8 mouse cellular contexts compared by ENCODE assay signal in genomic region chr16:29734324-29734723, GRCm38 (mm10).
DNase-seq lines count a peak whose midpoint lies in the region; ATAC-seq and TF ChIP-seq lines count a peak whose summit lies in the region.

No protein-coding gene starts in this region.

- no peak for TF ChIP-seq CTCF in G1E (IDR thresholded peaks at IDR 0.05; ENCODE audit: low read depth, low read length)
- TF ChIP-seq CTCF in liver, embryonic 14.5 days (IDR thresholded peaks at IDR 0.05; ENCODE audit: low read depth), result peak; percentile 47

- 19% methylated on average over 1 of the region's 1 CpGs for WGBS in liver, embryonic 14.5 days (ENCODE audit: insufficient replicate concordance)
- whole genome bisulfite sequencing in neural tube, embryonic 15.5 days, result 7% methylated on average over 1 of the region's 1 CpGs

- no peak for ATAC-seq in G1E (ENCODE audit: extremely low read depth, insufficient number of reproducible peaks, low FRiP score, poor library complexity, severe bottlenecking)
- ATAC-seq in liver, embryonic 14.5 days (ENCODE audit: insufficient read depth), result no peak
- peak; percentile 71 for ATAC-seq in neural tube, embryonic 15.5 days (ENCODE audit: low FRiP score)
- ATAC-seq in megakaryocyte, adult 5-6 weeks (ENCODE audit: poor library complexity, severe bottlenecking), result no peak

- peaks cover 5% of the 10 kb centered on the region for H3K4me1 ChIP-seq in G1E (ENCODE audit: insufficient read depth, low read depth, low read length)
- H3K4me1 ChIP-seq in liver, embryonic 14.5 days (replicated peaks; ENCODE audit: control insufficient read depth in 2 of 2, insufficient read depth in 2 of 2, low read length in 1 of 2), result no peaks in the 10 kb centered on the region; a peak in 1 of 4 replicates
- H3K4me1 ChIP-seq in neural tube, embryonic 15.5 days, result peaks cover 19% of the 10 kb centered on the region

- no peak overlapping the region for H3K4me3 ChIP-seq in G1E (ENCODE audit: low read depth, low read length)
- no peak overlapping the region for H3K4me3 ChIP-seq in liver, embryonic 14.5 days (ENCODE audit: insufficient read depth in 1 of 2, low read depth in 2 of 2, low read length in 2 of 2)
- no peak overlapping the region for H3K4me3 ChIP-seq in neural tube, embryonic 15.5 days (replicated peaks)

- no peak overlapping the region for H3K4me2 ChIP-seq in liver, embryonic 14.5 days (ENCODE audit: low read depth)
- peak overlapping the region; percentile 29; the same call in 1 of the 2 replicates for H3K4me2 ChIP-seq in neural tube, embryonic 15.5 days

- no peak for TF ChIP-seq EP300 in liver, embryonic 14.5 days (IDR thresholded peaks at IDR 0.05; ENCODE audit: low read depth)

- H3K9me3 ChIP-seq in G1E (replicated peaks), result no peaks in the 10 kb centered on the region
- H3K9me3 ChIP-seq in liver, embryonic 14.5 days (ENCODE audit: control insufficient read depth, low read length), result no peaks in the 10 kb centered on the region
- H3K9me3 ChIP-seq in neural tube, embryonic 15.5 days (replicated peaks), result no peaks in the 10 kb centered on the region

- peaks cover 63% of the 10 kb centered on the region for H3K27me3 ChIP-seq in G1E (ENCODE audit: insufficient read depth, low read length)
- H3K27me3 ChIP-seq in liver, embryonic 14.5 days (ENCODE audit: control insufficient read depth, insufficient read depth, low read length), result peaks cover 2% of the 10 kb centered on the region
- peaks cover 67% of the 10 kb centered on the region for H3K27me3 ChIP-seq in neural tube, embryonic 15.5 days (replicated peaks)

- DNase-seq in 416B (ENCODE audit: low read depth) (peak; percentile 83), G1E (ENCODE audit: low spot score) (peak; percentile 29)
- peak; percentile 89 for DNase-seq in embryo, embryonic 11 days
- peak; percentile 78 to 85 for DNase-seq in heart, adult 9 months (ENCODE audit: low spot score in 2 of 2)
- DNase-seq in kidney, adult 8-10 months, result peak; percentile 67 to 76
- DNase-seq in liver, embryonic 14.5 days (ENCODE audit: low read depth in 3 of 3, low spot score in 3 of 3), result no peak

- no peak overlapping the region for H3K9ac ChIP-seq in liver, embryonic 14.5 days (replicated peaks)
- no peak overlapping the region for H3K9ac ChIP-seq in neural tube, embryonic 15.5 days (replicated peaks)

- no peak overlapping the region for H3K27ac ChIP-seq in liver, embryonic 14.5 days
- H3K27ac ChIP-seq in neural tube, embryonic 15.5 days (replicated peaks), result peak overlapping the region; percentile 33

- no peaks in the 10 kb centered on the region for H3K36me3 ChIP-seq in G1E (replicated peaks)
- no peaks in the 10 kb centered on the region for H3K36me3 ChIP-seq in liver, embryonic 14.5 days (replicated peaks; ENCODE audit: control insufficient read depth, insufficient read depth, low read depth)
- H3K36me3 ChIP-seq in neural tube, embryonic 15.5 days, result no peaks in the 10 kb centered on the region

Comparison
In these comparisons a context has a peak if more than half of its experiments do, and no peak if none do; other contexts are left out.
1. DNase-seq: peak in 416B (single experiment), G1E (single experiment), embryo, embryonic 11 days (single experiment), heart, adult 9 months (2 of 2) and kidney, adult 8-10 months (2 of 2); none in liver, embryonic 14.5 days (0 of 3).